10 mouse cellular contexts compared by ENCODE assay signal in genomic region chr5:42412296-42412695, GRCm38 (mm10).
DNase-seq lines count a peak whose midpoint lies in the region; ATAC-seq and TF ChIP-seq lines count a peak whose summit lies in the region.
"Had no signal": no experiment of that assay in that cellular context is flagged by ENCODE, and none has a peak within 500 bp of the region (broad histone marks: within the 10 kb centered on the region; RNA-seq: fewer than 3 reads in every experiment).

No protein-coding gene starts in this region.

- no peak overlapping the region for H3K27ac ChIP-seq in forebrain, embryonic 14.5 days (ENCODE audit: low read depth, low read length)
- no peak overlapping the region for H3K27ac ChIP-seq in forebrain, embryonic 10.5 days
- no peak overlapping the region for H3K27ac ChIP-seq in lung, embryonic 14.5 days (ENCODE audit: low read depth)
- H3K27ac ChIP-seq: liver, embryonic 14.5 days had no signal

- no peaks in the 10 kb centered on the region for H3K9me3 ChIP-seq in forebrain, embryonic 14.5 days (replicated peaks; ENCODE audit: control insufficient read depth, low read length)
- H3K9me3 ChIP-seq in forebrain, embryonic 10.5 days: no peaks in the 10 kb centered on the region
- H3K9me3 ChIP-seq in lung, embryonic 14.5 days (ENCODE audit: low read depth, low read length): no peaks in the 10 kb centered on the region

- no peaks in the 10 kb centered on the region for H3K4me1 ChIP-seq in forebrain, embryonic 14.5 days (ENCODE audit: control insufficient read depth, insufficient read depth, low read length)
- no peaks in the 10 kb centered on the region for H3K4me1 ChIP-seq in forebrain, embryonic 10.5 days
- no peaks in the 10 kb centered on the region for H3K4me1 ChIP-seq in lung, embryonic 14.5 days (ENCODE audit: insufficient read depth)

- no peaks in the 10 kb centered on the region for H3K27me3 ChIP-seq in forebrain, embryonic 14.5 days (replicated peaks; ENCODE audit: control insufficient read depth, insufficient read depth, low read length)
- no peaks in the 10 kb centered on the region for H3K27me3 ChIP-seq in forebrain, embryonic 10.5 days (ENCODE audit: poor library complexity, severe bottlenecking)
- no peaks in the 10 kb centered on the region for H3K27me3 ChIP-seq in lung, embryonic 14.5 days (ENCODE audit: insufficient read depth, low read length)

- H3K4me2 ChIP-seq in forebrain, embryonic 14.5 days (ENCODE audit: low read length): no peak overlapping the region
- no peak overlapping the region for H3K4me2 ChIP-seq in lung, embryonic 14.5 days

- H3K36me3 ChIP-seq in forebrain, embryonic 14.5 days (ENCODE audit: control insufficient read depth, insufficient read depth, low read length): no peaks in the 10 kb centered on the region
- no peaks in the 10 kb centered on the region for H3K36me3 ChIP-seq in forebrain, embryonic 10.5 days (replicated peaks)
- no peaks in the 10 kb centered on the region for H3K36me3 ChIP-seq in lung, embryonic 14.5 days (ENCODE audit: insufficient read depth)

- DNase-seq in forebrain, embryonic 14.5 days (ENCODE audit: low spot score): peak; percentile 75
- no peak for DNase-seq in forebrain, embryonic 10.5 days (ENCODE audit: extremely low spot score, low spot score)
- peak; percentile 73 for DNase-seq in lung, embryonic 14.5 days
- DNase-seq in lung, postnatal 10 days: no peak
- peak; percentile 71 for DNase-seq in brain, adult 2 months (ENCODE audit: low read depth, low spot score)
- peak; percentile 26 for DNase-seq in mesoderm, embryonic 11.5 days (ENCODE audit: low read depth, low spot score)
- DNase-seq in T-cell, adult 2 months (ENCODE audit: low spot score): no peak
- no peak for DNase-seq in kidney, postnatal 10 days
- DNase-seq: heart, postnatal 36 days had no signal

- no peak overlapping the region for H3K4me3 ChIP-seq in forebrain, embryonic 14.5 days (ENCODE audit: low read depth, low read length)
- no peak overlapping the region for H3K4me3 ChIP-seq in forebrain, embryonic 10.5 days
- H3K4me3 ChIP-seq in lung, embryonic 14.5 days (ENCODE audit: low read depth, low read length): no peak overlapping the region

- no peak overlapping the region for H3K9ac ChIP-seq in forebrain, embryonic 14.5 days (ENCODE audit: low read length)
- H3K9ac ChIP-seq in lung, embryonic 14.5 days: no peak overlapping the region
- H3K9ac ChIP-seq: liver, embryonic 14.5 days had no signal

- WGBS in forebrain, embryonic 14.5 days: 29% methylated on average over 1 of the region's 1 CpGs
- WGBS in forebrain, embryonic 10.5 days: 40% methylated on average over 1 of the region's 1 CpGs
- WGBS in lung, embryonic 14.5 days: 29% methylated on average over 1 of the region's 1 CpGs

- peak; percentile 58 for ATAC-seq in forebrain, embryonic 14.5 days
- no peak for ATAC-seq in lung, embryonic 14.5 days (ENCODE audit: insufficient read depth)

- peak; percentile 44 for TF ChIP-seq CTCF in lung, embryonic 14.5 days (IDR thresholded peaks at IDR 0.05; ENCODE audit: low read depth)

Comparison
In these comparisons a context has a peak if more than half of its experiments do, and no peak if none do; other contexts are left out.
1. DNase-seq: peak in forebrain, embryonic 14.5 days (single experiment), lung, embryonic 14.5 days (single experiment), brain, adult 2 months (single experiment) and mesoderm, embryonic 11.5 days (single experiment); none in forebrain, embryonic 10.5 days (single experiment), lung, postnatal 10 days (single experiment), T-cell, adult 2 months (single experiment) and kidney, postnatal 10 days (single experiment).